Mouse (Mus musculus) stomach, embryonic 14.5 days (tissue): ENCODE measurements around the gene Lix1l. TPM values are rescaled to one million over a fixed set of nuclear protein-coding genes. Genes with fewer than 3 reads are reported as not detected.
A peak's percentile ranks its signal among the peaks of the same experiment; 100 is the strongest.

Experiments used
- ATAC-seq: fragments of 200-750 bp; cut with Nextera tagmentation; 2 replicates; pipeline ENCODE4 v1.8.0; 2017; ENCODE audit warnings: low read depth, moderate TSS enrichment; ENCODE audit not compliant: insufficient number of reproducible peaks, insufficient read depth, low FRiP score
- H3K27ac ChIP-seq: fragments of 300-500 bp; sonication (generic); 2 replicates; pipeline ENCODE4 v1.5.1; 2014; ENCODE audit warnings: mild to moderate bottlenecking, low read length, moderate library complexity, mixed read lengths
- H3K27me3 ChIP-seq: fragments of 300-500 bp; sonication (generic); 2 replicates; pipeline ENCODE4 v1.6.1; 2014; ENCODE audit warnings: low read length, control low read depth, mixed read lengths; ENCODE audit not compliant: control insufficient read depth, insufficient read depth
- H3K36me3 ChIP-seq: fragments of 300-500 bp; sonication (generic); 2 replicates; pipeline ENCODE4 v1.6.1; 2014; ENCODE audit warnings: mild to moderate bottlenecking, control low read depth, low read length, moderate library complexity, mixed read lengths; ENCODE audit not compliant: control insufficient read depth, insufficient read depth
- H3K4me1 ChIP-seq: fragments of 300-500 bp; sonication (generic); 2 replicates; pipeline ENCODE4 v1.6.1; 2014; ENCODE audit warnings: low read length, control low read depth, mixed read lengths; ENCODE audit not compliant: control insufficient read depth, insufficient read depth
- H3K4me2 ChIP-seq: fragments of 300-500 bp; sonication (generic); replicated peaks from 2 replicates; pipeline ENCODE4 v1.6.1; 2014; ENCODE audit warnings: low read depth, low read length, control low read depth
- H3K4me3 ChIP-seq: fragments of 300-500 bp; sonication (generic); 2 replicates; pipeline ENCODE4 v1.5.1; 2014; ENCODE audit warnings: low read depth, low read length, control low read depth
- H3K9ac ChIP-seq: fragments of 300-500 bp; sonication (generic); replicated peaks from 2 replicates; pipeline ENCODE4 v1.6.1; 2014; ENCODE audit warnings: low read depth, mild to moderate bottlenecking, control low read depth, low read length, moderate library complexity, mixed read lengths
- H3K9me3 ChIP-seq: fragments of 300-500 bp; sonication (generic); 2 replicates; pipeline ENCODE4 v1.6.1; 2016; ENCODE audit warnings: low read depth, low read length, control low read depth; ENCODE audit not compliant: control insufficient read depth
- WGBS: fragments of 180-500 bp; shearing (Covaris S2); extraction: QIAGEN DNeasy Blood & Tissue Kit; methylation state at CpG from one replicate; pipeline ENCODE4 v1.1.7; 2014; 5-methylcytosine and 5-hydroxymethylcytosine counted together
- polyA plus RNA-seq: library from polyadenylated mRNA; unstranded; fragments of >200 nt; fragmentation: Nextera tagmentation; extraction: Ambion mirVana; gene quantifications from 2 replicates; pipeline ENCODE4 v1.2.1, GENCODE M21; 2014

Gene Lix1l
- polyA plus RNA-seq, 1 experiment from 2014 or later = 10.6 TPM

DNA sequence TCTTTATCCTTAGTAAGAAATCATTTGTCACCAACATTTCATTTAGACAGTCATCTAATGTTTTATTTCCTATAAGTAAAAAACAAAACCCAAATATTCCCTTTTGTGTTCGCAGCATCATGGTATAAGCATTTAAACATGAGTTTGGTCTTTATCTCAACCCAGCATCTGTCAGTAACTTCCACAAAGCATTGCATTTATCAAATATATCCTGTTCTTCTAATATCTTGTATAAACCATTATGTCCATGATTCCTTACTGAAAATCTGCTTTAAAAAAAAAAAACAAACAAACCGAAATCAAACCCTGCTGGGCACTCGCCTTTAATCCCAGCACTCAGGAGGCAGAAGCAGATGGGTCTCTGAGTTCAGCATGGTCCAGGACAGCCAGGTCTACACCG, 5.7 kb downstream of the Lix1l start:
- 91% methylated on average over 4 of the region's 4 CpGs for WGBS

GRCm38 (mm10) chr3:96617941-96618340, 17.0 kb downstream of the Lix1l start:
- H3K27ac ChIP-seq = no peak overlapping the region
- peaks cover 34% of the 10 kb centered on the region for H3K36me3 ChIP-seq
- ATAC-seq = no peak
- H3K4me3 ChIP-seq = no peak overlapping the region
- H3K4me2 ChIP-seq = no peak overlapping the region
- no peak overlapping the region for H3K9ac ChIP-seq
- H3K4me1 ChIP-seq = no peaks in the 10 kb centered on the region
- H3K9me3 ChIP-seq = no peaks in the 10 kb centered on the region
- H3K27me3 ChIP-seq = no peaks in the 10 kb centered on the region
- WGBS = 97% methylated on average over 3 of the region's 3 CpGs

More for the DNA sequence above, 5.7 kb downstream of the Lix1l start:
- H3K27ac ChIP-seq = no peak overlapping the region
- H3K9me3 ChIP-seq = no peaks in the 10 kb centered on the region
- H3K9ac ChIP-seq = no peak overlapping the region
- H3K36me3 ChIP-seq = no peaks in the 10 kb centered on the region; the same call in none of the 2 replicates
- no peak overlapping the region for H3K4me3 ChIP-seq
- no peak overlapping the region for H3K4me2 ChIP-seq
- H3K4me1 ChIP-seq = peaks cover 12% of the 10 kb centered on the region; the same call in 1 of the 2 replicates
- no peak for ATAC-seq
- no peaks in the 10 kb centered on the region for H3K27me3 ChIP-seq

DNA sequence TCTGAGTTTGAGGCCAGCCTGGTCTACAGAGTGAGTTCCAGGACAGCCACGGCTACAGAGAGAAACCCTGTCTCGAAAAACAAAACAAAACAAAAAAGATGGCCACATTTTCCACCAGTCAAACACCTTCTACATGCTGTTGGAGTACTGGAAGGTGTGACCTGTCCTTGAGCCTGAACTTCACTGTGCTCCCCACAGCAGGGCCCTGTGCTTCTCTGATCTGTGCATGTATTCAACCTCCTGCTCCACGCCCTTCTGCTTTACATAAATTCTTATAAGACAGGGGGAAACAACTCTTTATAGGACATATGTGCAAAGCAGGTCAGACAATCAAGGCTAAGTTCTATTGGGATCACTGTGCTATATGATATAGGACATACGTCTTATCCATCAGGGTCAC, 22.3 kb downstream of the Lix1l start:
- 94% methylated on average over 4 of the region's 4 CpGs for WGBS
- no peak overlapping the region for H3K27ac ChIP-seq
- no peaks in the 10 kb centered on the region for H3K9me3 ChIP-seq
- no peak overlapping the region for H3K9ac ChIP-seq
- no peak overlapping the region for H3K4me3 ChIP-seq
- H3K27me3 ChIP-seq = no peaks in the 10 kb centered on the region
- ATAC-seq = no peak
- H3K36me3 ChIP-seq = peaks cover 44% of the 10 kb centered on the region
- no peak overlapping the region for H3K4me2 ChIP-seq
- H3K4me1 ChIP-seq = no peaks in the 10 kb centered on the region

GRCm38 (mm10) chr3:96629729-96630600, 29.0 kb downstream of the Lix1l start, which contains the start of gene Rbm8a:
Gene Rbm8a, plus strand, starts transcription at chr3:96629933.
- H3K9ac ChIP-seq = peak within 1 kb of the TSS; percentile 57
- H3K27me3 ChIP-seq = no peaks in the 10 kb centered on the region
- peak; percentile 95 for ATAC-seq
- H3K4me3 ChIP-seq = peak within 1 kb of the TSS; percentile 78
- peaks cover 25% of the 10 kb centered on the region for H3K36me3 ChIP-seq
- H3K9me3 ChIP-seq = no peaks in the 10 kb centered on the region
- H3K27ac ChIP-seq = peak within 1 kb of the TSS; percentile 78
- WGBS = under 1% methylated on average over 48 of the region's 48 CpGs
- H3K4me2 ChIP-seq = peak within 1 kb of the TSS; percentile 72
- H3K4me1 ChIP-seq = peaks cover 6% of the 10 kb centered on the region; the same call in 1 of the 2 replicates

GRCm38 (mm10) chr3:96632058-96632457, 31.1 kb downstream of the Lix1l start:
- no peak overlapping the region for H3K4me2 ChIP-seq
- H3K9me3 ChIP-seq = no peaks in the 10 kb centered on the region
- H3K4me3 ChIP-seq = no peak overlapping the region
- H3K4me1 ChIP-seq = peaks cover 12% of the 10 kb centered on the region
- H3K27me3 ChIP-seq = no peaks in the 10 kb centered on the region
- peaks cover 21% of the 10 kb centered on the region for H3K36me3 ChIP-seq
- ATAC-seq = no peak
- no peak overlapping the region for H3K9ac ChIP-seq
- no peak overlapping the region for H3K27ac ChIP-seq

DNA sequence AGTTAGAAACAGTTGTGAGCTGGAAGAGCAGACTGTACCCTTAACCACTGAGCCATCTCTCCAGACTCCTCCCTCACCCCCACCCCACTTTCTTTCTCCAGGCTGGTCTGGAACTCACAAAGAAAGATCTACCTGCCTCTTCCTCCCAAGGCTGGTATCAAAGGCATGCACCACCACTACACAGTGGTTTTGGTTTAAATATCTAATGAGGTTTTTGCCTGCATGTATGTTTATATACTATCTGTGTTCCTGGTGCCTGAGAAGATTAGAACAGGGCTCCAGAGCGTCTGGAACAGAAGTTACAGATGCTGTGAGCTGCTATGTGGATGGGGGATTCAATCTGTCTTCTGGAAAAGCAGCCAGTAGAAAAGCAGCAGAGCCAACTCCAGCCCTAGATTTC, 33.1 kb downstream of the Lix1l start:
- Histone ChIP-seq H3K27me3 (no peaks in the 10 kb centered on the region), H3K9me3 (no peaks in the 10 kb centered on the region), H3K4me3 (no peak overlapping the region), H3K36me3 (peaks cover 31% of the 10 kb centered on the region), H3K9ac (no peak overlapping the region), H3K4me2 (no peak overlapping the region), H3K4me1 (peaks cover 12% of the 10 kb centered on the region), H3K27ac (no peak overlapping the region)
- 72% methylated on average over 1 of the region's 1 CpGs for WGBS
- no peak for ATAC-seq

DNA sequence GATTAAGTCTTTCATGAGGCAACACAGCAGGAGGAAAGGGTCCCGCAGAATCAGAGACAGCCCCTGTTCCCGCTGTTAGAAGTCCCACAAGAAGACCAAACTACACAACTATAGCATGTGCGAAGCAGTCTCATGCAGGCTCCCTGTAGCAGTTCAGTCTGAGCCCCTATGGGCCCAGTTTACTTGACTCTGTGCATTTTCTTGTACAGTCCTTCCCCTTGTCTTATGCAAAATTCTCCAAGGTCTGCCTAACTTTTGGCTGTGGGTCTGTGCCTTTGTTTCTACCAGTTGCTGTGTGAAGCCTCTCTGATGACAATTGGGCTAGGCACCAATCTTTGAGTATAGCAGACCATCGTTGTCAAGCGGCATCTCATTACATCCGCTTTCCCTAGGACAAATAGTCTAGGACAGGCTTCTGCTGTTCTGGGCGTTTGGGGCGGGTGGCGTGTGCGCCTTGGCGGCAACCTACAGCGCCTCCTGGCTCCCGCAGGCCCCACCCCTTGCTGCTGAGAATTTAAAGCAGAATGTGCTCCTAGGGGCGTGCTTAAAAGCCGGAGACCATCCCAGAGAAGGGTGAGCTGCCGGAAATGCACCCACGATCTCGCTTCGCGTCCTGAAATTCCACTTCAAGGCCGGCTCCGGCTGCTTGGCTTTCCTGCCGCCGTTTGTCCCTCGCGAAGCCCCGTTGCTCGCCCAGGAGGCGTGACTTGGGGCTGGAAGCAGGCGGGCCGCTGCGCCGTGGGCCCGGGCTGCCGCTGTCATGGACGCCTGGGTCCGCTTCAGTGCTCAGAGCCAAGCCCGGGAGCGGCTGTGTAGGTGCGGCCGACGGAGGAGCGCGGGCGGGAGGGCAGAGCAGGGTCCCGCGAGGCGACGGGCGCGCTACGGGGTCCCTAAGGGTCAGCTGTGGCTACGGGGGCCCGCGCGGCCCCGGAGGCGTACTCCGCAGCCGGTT, 34.3 kb downstream of the Lix1l start, which contains the start of the genes Pex11b and Gm42957:
Gene Pex11b, plus strand, starts transcription at position 449 of the 952 bp plus-strand sequence.
Gene Gm42957, plus strand, starts transcription at position 547 of the 952 bp plus-strand sequence.
- Histone ChIP-seq H3K4me1 (peaks cover 12% of the 10 kb centered on the region), H3K36me3 (peaks cover 42% of the 10 kb centered on the region), H3K4me3 (peak within 1 kb of the TSS; percentile 45), H3K27me3 (no peaks in the 10 kb centered on the region), H3K9me3 (no peaks in the 10 kb centered on the region), H3K27ac (peak within 1 kb of the TSS; percentile 82), H3K4me2 (peak within 1 kb of the TSS; percentile 54), H3K9ac (peak within 1 kb of the TSS; percentile 43)
- 2% methylated on average over 60 of the region's 60 CpGs for WGBS
- ATAC-seq = peak; percentile 93

DNA sequence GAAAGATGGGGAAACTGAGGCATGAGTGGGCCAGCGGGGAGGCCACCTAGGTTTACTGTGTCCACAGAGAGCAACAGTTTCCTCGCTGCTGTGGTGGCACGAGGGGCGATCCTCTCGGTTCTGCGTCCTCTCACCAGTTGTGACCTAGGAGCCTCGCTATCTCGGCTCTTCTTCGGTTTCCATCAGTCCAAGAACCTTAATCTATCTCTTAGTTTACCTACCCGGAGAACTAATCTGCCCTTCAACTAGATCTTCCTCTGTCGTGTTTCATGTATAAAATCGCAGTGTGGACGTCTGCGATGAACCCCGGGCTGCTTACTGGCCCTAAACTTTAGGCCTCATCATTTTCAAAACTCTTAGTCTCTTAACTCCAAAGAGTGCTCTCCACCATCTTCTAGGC, 35.0 kb downstream of the Lix1l start:
- Histone ChIP-seq H3K4me2 (peak overlapping the region; percentile 54), H3K27me3 (no peaks in the 10 kb centered on the region), H3K9ac (peak overlapping the region; percentile 43), H3K27ac (peak overlapping the region; percentile 82; the same call in 1 of the 2 replicates), H3K4me3 (peak overlapping the region; percentile 45), H3K36me3 (peaks cover 43% of the 10 kb centered on the region), H3K4me1 (peaks cover 10% of the 10 kb centered on the region), H3K9me3 (no peaks in the 10 kb centered on the region)
- no peak for ATAC-seq
- WGBS = 8% methylated on average over 15 of the region's 15 CpGs
